Mouse (Mus musculus) bone marrow macrophage, adult 2 months (primary cell): ENCODE measurements at regions not wholly inside any gene's neighbourhood (a gene's known extent, or its start where the extent isn't known, plus 50 kb on each side); places are given as distances from the start of the nearest gene placed in this dataset.

Source experiments
- CTCF ChIP-seq: IDR thresholded peaks from 2 replicates; pipeline ENCODE4 v1.5.1; 2012; ENCODE audit warnings: low read depth, mild to moderate bottlenecking, low read length, moderate library complexity
- POLR2A ChIP-seq: IDR thresholded peaks from 2 replicates; pipeline ENCODE4 v1.6.1; 2012; ENCODE audit warnings: mild to moderate bottlenecking, low read depth, low read length, borderline replicate concordance

GRCm38 (mm10) chr12:77172540-77172939 lies 65.4 kb upstream of the Fut8 start:
- TF ChIP-seq CTCF (no peak), POLR2A (no peak)
